Mouse (Mus musculus): Measurements from ENCODE around the gene F2. TPM values are rescaled to one million over a fixed set of nuclear protein-coding genes. Genes with fewer than 3 reads are reported as not detected.

Gene F2
- polyA plus RNA-seq, 1 experiment: 0.57 TPM

DNA sequence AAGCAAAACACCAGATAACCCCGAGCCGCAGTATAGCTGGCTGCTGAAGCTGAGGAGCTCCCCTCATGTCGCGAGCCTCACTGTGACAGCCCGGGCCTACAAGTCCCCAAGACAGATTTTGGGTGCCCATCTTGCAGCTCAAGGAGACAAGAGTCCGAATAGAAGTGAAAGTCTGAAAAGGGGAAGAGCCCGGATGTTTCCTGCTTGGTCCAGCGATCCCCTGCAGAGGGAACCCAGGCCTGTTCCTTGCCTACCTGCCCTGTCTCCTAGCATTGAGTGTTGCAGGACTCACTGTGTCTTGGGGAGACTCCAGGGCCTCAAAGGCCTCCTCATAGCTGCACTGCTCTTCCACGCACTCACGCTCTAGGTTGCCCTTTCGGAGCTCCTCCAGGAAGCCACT, 728 bp downstream of the F2 start:
- Histone ChIP-seq H3K36me3 (ENCODE audit: control insufficient read depth, insufficient read depth, low read length, poor library complexity, severe bottlenecking) (no peaks in the 10 kb centered on the region), H3K9me3 (replicated peaks; ENCODE audit: control insufficient read depth, insufficient read depth, low read length, poor library complexity, severe bottlenecking) (no peaks in the 10 kb centered on the region), H3K4me1 (ENCODE audit: control insufficient read depth, insufficient read depth, low read length) (no peaks in the 10 kb centered on the region), H3K4me3 (ENCODE audit: low read depth, low read length) (peak overlapping the region; percentile 9), H3K27me3 (ENCODE audit: control insufficient read depth, insufficient read depth, low read length, poor library complexity, severe bottlenecking) (no peaks in the 10 kb centered on the region), H3K27ac (ENCODE audit: insufficient read depth, low read length) (no peak overlapping the region), H3K9ac (ENCODE audit: low read depth, poor library complexity, severe bottlenecking) (peak overlapping the region; percentile 24; the same call in 1 of the 2 replicates)
- TF ChIP-seq CTCF (IDR thresholded peaks at IDR 0.05; ENCODE audit: low read depth, low read length): no peak
- TF ChIP-seq EP300 (IDR thresholded peaks at IDR 0.05; ENCODE audit: insufficient read depth, low read depth, low read length): no peak
- TF ChIP-seq POLR2A (IDR thresholded peaks at IDR 0.05; ENCODE audit: insufficient read depth, low read length): no peak

DNA sequence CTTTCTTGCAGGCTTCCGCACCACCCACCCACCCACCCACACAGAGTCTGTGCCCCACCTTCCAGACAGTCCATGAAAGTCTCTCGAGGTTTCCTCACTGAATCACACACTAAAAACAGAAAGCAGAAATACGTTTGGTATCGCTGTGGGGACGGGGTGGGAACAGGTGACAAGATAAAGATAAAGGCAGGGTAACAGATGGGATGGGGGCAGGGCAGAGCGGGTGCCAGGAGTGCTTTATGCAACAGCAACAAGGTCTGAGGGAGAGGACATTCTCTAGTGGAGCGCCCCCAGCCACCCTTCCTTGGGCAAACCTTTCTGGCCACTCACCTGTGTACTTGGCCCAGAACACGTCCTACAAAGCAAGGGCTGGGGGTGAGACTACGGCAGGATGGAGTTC, 1.4 kb downstream of the F2 start:
- peak overlapping the region; percentile 9; the same call in 1 of the 2 replicates for H3K4me3 ChIP-seq (ENCODE audit: low read depth, low read length)
- TF ChIP-seq POLR2A (IDR thresholded peaks at IDR 0.05; ENCODE audit: insufficient read depth, low read length) (no peak), CTCF (IDR thresholded peaks at IDR 0.05; ENCODE audit: low read depth, low read length) (no peak), EP300 (IDR thresholded peaks at IDR 0.05; ENCODE audit: insufficient read depth, low read depth, low read length) (no peak)

DNA sequence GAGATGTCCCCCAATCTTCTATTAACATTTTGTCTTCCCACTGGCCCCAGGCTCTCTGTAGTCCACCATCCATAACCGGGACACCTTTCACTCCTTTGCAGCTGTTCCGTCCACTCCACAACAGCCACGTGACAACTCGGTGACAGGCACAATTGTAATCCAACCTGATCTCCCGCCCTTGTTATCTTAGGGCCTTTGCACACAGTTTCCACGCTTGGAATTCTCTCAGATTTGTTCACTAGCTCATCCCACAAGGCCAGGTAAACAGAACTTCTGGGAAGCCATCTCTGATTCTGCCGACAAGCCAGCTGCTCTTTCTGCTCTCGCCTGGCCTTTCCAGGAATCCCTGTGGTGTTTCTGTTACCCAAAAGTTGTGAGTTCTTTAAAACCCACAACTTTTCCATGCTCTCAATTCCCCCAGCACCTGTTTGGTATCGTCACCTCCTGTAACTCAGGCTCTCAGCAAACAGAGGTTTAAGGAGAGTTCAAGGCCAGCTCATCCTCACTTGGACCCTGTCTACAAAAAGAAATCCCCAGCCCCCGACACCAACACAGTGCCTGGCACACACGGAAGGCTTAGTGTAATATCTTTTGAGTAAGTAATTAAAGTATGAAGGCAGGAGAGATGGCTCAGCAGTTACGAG, 2.8 kb downstream of the F2 start:
- no peak for TF ChIP-seq CTCF (IDR thresholded peaks at IDR 0.05; ENCODE audit: low read depth, low read length)
- no peak for TF ChIP-seq POLR2A (IDR thresholded peaks at IDR 0.05; ENCODE audit: insufficient read depth, low read length)
- TF ChIP-seq EP300 (IDR thresholded peaks at IDR 0.05; ENCODE audit: insufficient read depth, low read depth, low read length): no peak
- H3K9ac ChIP-seq (ENCODE audit: low read depth, poor library complexity, severe bottlenecking): no peak overlapping the region
- no peaks in the 10 kb centered on the region for H3K9me3 ChIP-seq (replicated peaks; ENCODE audit: control insufficient read depth, insufficient read depth, low read length, poor library complexity, severe bottlenecking)
- H3K27me3 ChIP-seq (ENCODE audit: control insufficient read depth, insufficient read depth, low read length, poor library complexity, severe bottlenecking): no peaks in the 10 kb centered on the region
- H3K27ac ChIP-seq (ENCODE audit: insufficient read depth, low read length): no peak overlapping the region
- no peaks in the 10 kb centered on the region for H3K4me1 ChIP-seq (ENCODE audit: control insufficient read depth, insufficient read depth, low read length)
- H3K4me3 ChIP-seq (ENCODE audit: low read depth, low read length): no peak overlapping the region
- H3K36me3 ChIP-seq (ENCODE audit: control insufficient read depth, insufficient read depth, low read length, poor library complexity, severe bottlenecking): no peaks in the 10 kb centered on the region

More for the DNA sequence above, 1.4 kb downstream of the F2 start:
- Histone ChIP-seq H3K9ac (ENCODE audit: low read depth, poor library complexity, severe bottlenecking) (peak overlapping the region; percentile 24; the same call in 1 of the 2 replicates), H3K27ac (ENCODE audit: insufficient read depth, low read length) (no peak overlapping the region), H3K36me3 (ENCODE audit: control insufficient read depth, insufficient read depth, low read length, poor library complexity, severe bottlenecking) (no peaks in the 10 kb centered on the region), H3K4me1 (ENCODE audit: control insufficient read depth, insufficient read depth, low read length) (no peaks in the 10 kb centered on the region), H3K9me3 (replicated peaks; ENCODE audit: control insufficient read depth, insufficient read depth, low read length, poor library complexity, severe bottlenecking) (no peaks in the 10 kb centered on the region), H3K27me3 (ENCODE audit: control insufficient read depth, insufficient read depth, low read length, poor library complexity, severe bottlenecking) (no peaks in the 10 kb centered on the region)

DNA sequence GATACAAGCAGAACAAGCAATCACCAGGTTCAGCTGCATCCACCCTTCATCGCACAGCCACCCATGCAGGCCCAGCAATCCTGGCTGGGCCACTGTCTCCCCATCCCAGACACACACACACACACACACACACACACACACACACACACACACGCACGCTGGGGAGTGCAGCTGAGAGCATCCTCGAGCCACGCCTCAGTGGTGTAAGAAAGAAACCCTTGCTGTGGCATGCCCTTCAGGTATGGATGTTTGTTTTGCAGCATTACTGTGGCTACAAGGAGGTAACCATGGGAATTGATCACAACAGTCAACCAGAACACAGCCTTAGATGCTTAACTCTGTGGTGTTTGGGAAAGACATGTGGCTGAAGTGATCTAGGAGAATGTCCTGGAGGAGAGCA, 3.9 kb downstream of the F2 start:
- H3K36me3 ChIP-seq (ENCODE audit: control insufficient read depth, insufficient read depth, low read length, poor library complexity, severe bottlenecking): no peaks in the 10 kb centered on the region
- no peaks in the 10 kb centered on the region for H3K4me1 ChIP-seq (ENCODE audit: control insufficient read depth, insufficient read depth, low read length)
- no peaks in the 10 kb centered on the region for H3K27me3 ChIP-seq (ENCODE audit: control insufficient read depth, insufficient read depth, low read length, poor library complexity, severe bottlenecking)
- no peak overlapping the region for H3K9ac ChIP-seq (ENCODE audit: low read depth, poor library complexity, severe bottlenecking)
- no peak overlapping the region for H3K4me3 ChIP-seq (ENCODE audit: low read depth, low read length)
- H3K9me3 ChIP-seq (replicated peaks; ENCODE audit: control insufficient read depth, insufficient read depth, low read length, poor library complexity, severe bottlenecking): no peaks in the 10 kb centered on the region
- no peak for TF ChIP-seq EP300 (IDR thresholded peaks at IDR 0.05; ENCODE audit: insufficient read depth, low read depth, low read length)
- no peak for TF ChIP-seq POLR2A (IDR thresholded peaks at IDR 0.05; ENCODE audit: insufficient read depth, low read length)
- no peak for TF ChIP-seq CTCF (IDR thresholded peaks at IDR 0.05; ENCODE audit: low read depth, low read length)
- no peak overlapping the region for H3K27ac ChIP-seq (ENCODE audit: insufficient read depth, low read length)

DNA sequence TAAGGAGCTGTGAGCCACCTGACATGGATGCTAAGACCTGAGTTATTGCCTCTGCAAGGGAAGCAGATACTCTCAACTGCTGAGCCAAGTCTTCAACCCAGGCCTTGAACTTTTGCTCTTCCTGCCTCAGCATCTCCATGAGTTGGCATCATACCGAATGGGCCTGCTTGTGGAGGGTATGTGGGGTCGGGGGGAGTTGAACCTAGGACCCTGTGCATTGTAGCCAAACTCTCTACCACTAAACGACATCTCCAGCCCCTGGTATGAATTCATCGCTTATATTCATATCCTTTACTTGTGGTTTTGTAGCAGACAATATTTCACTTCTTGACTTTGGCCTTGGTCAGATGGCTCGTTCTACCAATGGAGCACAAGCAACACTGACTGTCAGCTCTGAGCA, 4.4 kb downstream of the F2 start:
- Histone ChIP-seq H3K4me3 (ENCODE audit: low read depth, low read length) (no peak overlapping the region), H3K36me3 (ENCODE audit: control insufficient read depth, insufficient read depth, low read length, poor library complexity, severe bottlenecking) (no peaks in the 10 kb centered on the region), H3K27ac (ENCODE audit: insufficient read depth, low read length) (no peak overlapping the region), H3K4me1 (ENCODE audit: control insufficient read depth, insufficient read depth, low read length) (no peaks in the 10 kb centered on the region), H3K9me3 (replicated peaks; ENCODE audit: control insufficient read depth, insufficient read depth, low read length, poor library complexity, severe bottlenecking) (no peaks in the 10 kb centered on the region), H3K9ac (ENCODE audit: low read depth, poor library complexity, severe bottlenecking) (no peak overlapping the region), H3K27me3 (ENCODE audit: control insufficient read depth, insufficient read depth, low read length, poor library complexity, severe bottlenecking) (no peaks in the 10 kb centered on the region)
- no peak for TF ChIP-seq CTCF (IDR thresholded peaks at IDR 0.05; ENCODE audit: low read depth, low read length)
- TF ChIP-seq POLR2A (IDR thresholded peaks at IDR 0.05; ENCODE audit: insufficient read depth, low read length): no peak
- no peak for TF ChIP-seq EP300 (IDR thresholded peaks at IDR 0.05; ENCODE audit: insufficient read depth, low read depth, low read length)

DNA sequence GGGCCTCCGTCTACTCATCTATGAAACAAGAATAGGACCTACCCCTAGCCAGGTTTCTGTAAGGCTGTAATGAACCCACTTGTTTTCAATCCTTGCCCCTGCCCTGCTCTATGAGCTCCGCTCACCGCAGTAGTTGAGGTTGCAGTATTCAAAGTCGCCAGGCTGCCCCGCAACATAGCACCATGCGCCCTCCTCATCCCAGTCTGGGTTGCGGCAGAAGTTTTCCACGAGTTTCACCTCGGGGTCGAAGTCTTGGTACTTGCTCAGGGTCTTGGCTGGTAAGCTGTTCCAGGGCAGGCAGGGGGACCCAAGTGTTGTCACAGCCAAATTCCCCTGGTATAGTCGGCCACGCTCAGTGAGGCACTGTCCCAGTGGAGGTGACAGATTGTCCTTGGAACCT, 5.8 kb downstream of the F2 start:
- H3K4me3 ChIP-seq (ENCODE audit: low read depth, low read length): no peak overlapping the region
- H3K4me1 ChIP-seq (ENCODE audit: control insufficient read depth, insufficient read depth, low read length): no peaks in the 10 kb centered on the region
- H3K27ac ChIP-seq (ENCODE audit: insufficient read depth, low read length): no peak overlapping the region
- no peaks in the 10 kb centered on the region for H3K9me3 ChIP-seq (replicated peaks; ENCODE audit: control insufficient read depth, insufficient read depth, low read length, poor library complexity, severe bottlenecking)
- H3K27me3 ChIP-seq (ENCODE audit: control insufficient read depth, insufficient read depth, low read length, poor library complexity, severe bottlenecking): no peaks in the 10 kb centered on the region
- H3K36me3 ChIP-seq (ENCODE audit: control insufficient read depth, insufficient read depth, low read length, poor library complexity, severe bottlenecking): no peaks in the 10 kb centered on the region
- TF ChIP-seq CTCF (IDR thresholded peaks at IDR 0.05; ENCODE audit: low read depth, low read length) (no peak), POLR2A (IDR thresholded peaks at IDR 0.05; ENCODE audit: insufficient read depth, low read length) (no peak), EP300 (IDR thresholded peaks at IDR 0.05; ENCODE audit: insufficient read depth, low read depth, low read length) (no peak)
- H3K9ac ChIP-seq (ENCODE audit: low read depth, poor library complexity, severe bottlenecking): no peak overlapping the region
